Mouse (Mus musculus) induced T-regulatory cell, adult 2 months (primary cell): ENCODE measurements around the gene Ctbp2.

Experiments used
- DNase-seq: peaks from one replicate; pipeline ENCODE4 v3.0.0-alpha.2; 2012; ENCODE audit warnings: low read depth

The Ctbp2 gene

GRCm38 (mm10) chr7:133007343-133007742 is 116.8 kb downstream of the Ctbp2 start:
- DNase-seq: no peak

GRCm38 (mm10) chr7:133005772-133006171 is 118.4 kb downstream of the Ctbp2 start:
- no peak for DNase-seq

- DNase-seq: peak; percentile 70
Measured at GRCm38 (mm10) chr7:133003421-133003820, 120.7 kb downstream of the Ctbp2 start.

- no peak for DNase-seq
Measured at GRCm38 (mm10) chr7:133002271-133002670, 121.9 kb downstream of the Ctbp2 start.

GRCm38 (mm10) chr7:133001388-133001787 is 122.8 kb downstream of the Ctbp2 start:
- no peak for DNase-seq

GRCm38 (mm10) chr7:132999061-132999460 is 125.1 kb downstream of the Ctbp2 start:
- DNase-seq: no peak

- no peak for DNase-seq
Measured at GRCm38 (mm10) chr7:132998639-132999038, 125.5 kb downstream of the Ctbp2 start.

- DNase-seq: peak; percentile 34
Measured at GRCm38 (mm10) chr7:132996391-132996790, 127.8 kb downstream of the Ctbp2 start.

- DNase-seq: no peak
Measured at GRCm38 (mm10) chr7:132994628-132995191, 129.4 kb downstream of the Ctbp2 start.

- no peak for DNase-seq
Measured at GRCm38 (mm10) chr7:132994120-132994519, 130.0 kb downstream of the Ctbp2 start.

GRCm38 (mm10) chr7:132992967-132993615 is 131.1 kb downstream of the Ctbp2 start:
- DNase-seq: no peak

GRCm38 (mm10) chr7:132991240-132991900 is 132.8 kb downstream of the Ctbp2 start:
- no peak for DNase-seq

GRCm38 (mm10) chr7:132989839-132990238 is 134.3 kb downstream of the Ctbp2 start:
- DNase-seq: no peak

GRCm38 (mm10) chr7:132982639-132983038 is 141.5 kb downstream of the Ctbp2 start:
- DNase-seq: no peak

GRCm38 (mm10) chr7:132977981-132978380 is 146.2 kb downstream of the Ctbp2 start:
- no peak for DNase-seq

GRCm38 (mm10) chr7:132976079-132976478 is 148.1 kb downstream of the Ctbp2 start:
- no peak for DNase-seq

GRCm38 (mm10) chr7:132972079-132972478 is 152.1 kb downstream of the Ctbp2 start:
- no peak for DNase-seq

- no peak for DNase-seq
Measured at GRCm38 (mm10) chr7:132965707-132966106, 158.4 kb downstream of the Ctbp2 start.

GRCm38 (mm10) chr7:132964395-132964794 is 159.8 kb downstream of the Ctbp2 start:
- DNase-seq: no peak

- DNase-seq: no peak
Measured at GRCm38 (mm10) chr7:132950613-132951012, 173.5 kb downstream of the Ctbp2 start.

GRCm38 (mm10) chr7:132949968-132950367 is 174.2 kb downstream of the Ctbp2 start:
- DNase-seq: no peak

GRCm38 (mm10) chr7:132940569-132940968 is 183.6 kb downstream of the Ctbp2 start:
- DNase-seq: no peak

- no peak for DNase-seq
Measured at GRCm38 (mm10) chr7:132939118-132939517, 185.0 kb downstream of the Ctbp2 start.
